ENCODE assay signal across 9 mouse cellular contexts in the genomic region with DNA sequence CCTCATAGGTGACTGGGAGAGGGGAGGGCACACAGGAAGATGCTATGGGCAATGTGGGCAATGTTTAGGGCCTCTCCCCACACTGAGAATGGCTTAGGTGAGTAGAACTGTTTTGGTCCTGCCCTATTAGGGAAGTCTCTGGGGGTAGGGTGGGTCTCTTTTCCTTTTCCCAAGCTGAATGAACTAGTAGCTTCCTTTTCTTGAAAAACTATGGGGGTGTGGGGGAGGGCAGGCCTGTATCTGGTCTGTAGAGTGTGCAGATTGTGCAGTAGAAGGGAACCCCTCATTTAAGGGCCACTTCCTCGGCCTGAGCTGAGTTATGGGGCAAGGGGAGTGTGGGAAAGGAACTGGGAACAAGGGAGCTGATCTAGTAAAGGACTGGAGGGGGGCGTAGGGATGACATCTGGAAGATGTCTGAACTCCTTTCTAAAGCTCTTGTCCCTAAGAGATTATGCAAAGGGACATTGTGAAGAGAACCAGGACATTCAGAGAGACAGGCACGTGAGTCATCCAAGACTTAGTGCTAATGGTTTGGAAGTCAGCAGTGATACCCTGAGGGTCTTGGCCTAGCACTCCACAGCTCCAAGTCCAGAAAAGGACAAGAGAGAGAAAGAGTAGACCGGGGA. TPM values are rescaled to one million over a fixed set of nuclear protein-coding genes. Genes with fewer than 3 reads are reported as not detected.
DNase-seq lines count a peak whose midpoint lies in the region; ATAC-seq and TF ChIP-seq lines count a peak whose summit lies in the region.
"Had no signal": no experiment of that assay in that cellular context is flagged by ENCODE, and none has a peak within 500 bp of the region (broad histone marks: within the 10 kb centered on the region; RNA-seq: fewer than 3 reads in every experiment).

No protein-coding gene starts in this region.

- no peaks in the 10 kb centered on the region for H3K36me3 ChIP-seq in midbrain, embryonic 12.5 days
- no peaks in the 10 kb centered on the region for H3K36me3 ChIP-seq in midbrain, embryonic 14.5 days (ENCODE audit: control insufficient read depth, insufficient read depth, low read length)
- 0 out of 2 replicates have a peak, but pooled peaks cover 2% of the 10 kb centered on the region for H3K36me3 ChIP-seq in intestine, postnatal 0 days (ENCODE audit: control insufficient read depth, insufficient read depth)
- peaks cover 1% of the 10 kb centered on the region; the same call in 1 of the 2 replicates for H3K36me3 ChIP-seq in small intestine, adult 2 months (ENCODE audit: control insufficient read depth, insufficient read depth, low read length)

- H3K27ac ChIP-seq in midbrain, embryonic 12.5 days (replicated peaks), result no peak overlapping the region
- no peak overlapping the region for H3K27ac ChIP-seq in midbrain, embryonic 14.5 days (replicated peaks; ENCODE audit: low read depth, low read length)
- H3K27ac ChIP-seq in intestine, postnatal 0 days (ENCODE audit: low read depth, low read length), result peak overlapping the region; percentile 42
- peak overlapping the region; percentile 88 for H3K27ac ChIP-seq in small intestine, adult 2 months (ENCODE audit: insufficient read depth, low read depth, low read length)
- no peak overlapping the region for H3K27ac ChIP-seq in cerebellum, adult 2 months (ENCODE audit: insufficient read depth, low read length)

- ATAC-seq in midbrain, embryonic 12.5 days (ENCODE audit: low FRiP score, low read depth), result no peak
- no peak for ATAC-seq in midbrain, embryonic 14.5 days (ENCODE audit: low FRiP score, low TSS enrichment)
- no peak for ATAC-seq in intestine, postnatal 0 days
- ATAC-seq in CD4-positive, CD25-positive, alpha-beta regulatory T cell, adult 4 months, result no peak

- H3K4me2 ChIP-seq in midbrain, embryonic 12.5 days (replicated peaks), result peak overlapping the region; percentile 9; the same call in 1 of the 2 replicates
- H3K4me2 ChIP-seq in midbrain, embryonic 14.5 days (ENCODE audit: low read length), result no peak overlapping the region
- H3K4me2 ChIP-seq in intestine, postnatal 0 days (replicated peaks; ENCODE audit: low read depth), result peak overlapping the region; percentile 87

- TF ChIP-seq CTCF in intestine, postnatal 0 days (IDR thresholded peaks at IDR 0.05; ENCODE audit: low read depth), result no peak
- no peak for TF ChIP-seq CTCF in small intestine, adult 2 months (IDR thresholded peaks at IDR 0.05; ENCODE audit: extremely low read depth, insufficient read length, insufficient replicate concordance, low read depth, low read length)
- no peak for TF ChIP-seq CTCF in cerebellum, adult 2 months (IDR thresholded peaks at IDR 0.05; ENCODE audit: borderline replicate concordance, insufficient read depth, low read depth, low read length)

- H3K27me3 ChIP-seq in midbrain, embryonic 12.5 days, result peaks cover 48% of the 10 kb centered on the region
- peaks cover 40% of the 10 kb centered on the region for H3K27me3 ChIP-seq in midbrain, embryonic 14.5 days (ENCODE audit: control insufficient read depth, insufficient read depth, low read length)
- no peaks in the 10 kb centered on the region for H3K27me3 ChIP-seq in intestine, postnatal 0 days (replicated peaks; ENCODE audit: control insufficient read depth, insufficient read depth, low read length)
- no peaks in the 10 kb centered on the region for H3K27me3 ChIP-seq in small intestine, adult 2 months (ENCODE audit: control insufficient read depth, insufficient read depth, low read length)
- H3K27me3 ChIP-seq in cerebellum, adult 2 months (ENCODE audit: control insufficient read depth, insufficient read depth, low read length), result no peaks in the 10 kb centered on the region

- no peak overlapping the region for H3K4me3 ChIP-seq in midbrain, embryonic 12.5 days
- no peak overlapping the region; the same call in 1 of the 2 replicates for H3K4me3 ChIP-seq in midbrain, embryonic 14.5 days (replicated peaks; ENCODE audit: low read depth, low read length)
- peak overlapping the region; percentile 78 for H3K4me3 ChIP-seq in intestine, postnatal 0 days (ENCODE audit: low read depth, low read length)
- peak overlapping the region; percentile 53 for H3K4me3 ChIP-seq in small intestine, adult 2 months (ENCODE audit: low read depth, low read length)
- H3K4me3 ChIP-seq in cerebellum, adult 2 months (replicated peaks; ENCODE audit: insufficient read depth, low read depth, low read length), result no peak overlapping the region

- no peak for DNase-seq in midbrain, embryonic 14.5 days
- DNase-seq in heart, adult 18-20 months, result peak; percentile 68 to 74
- no peak for DNase-seq in urinary bladder, postnatal 14 days (ENCODE audit: low spot score)
- no peak for DNase-seq in cerebellum, adult 2 months
- DNase-seq: right cerebral cortex, adult 18-20 months had no signal

- H3K9me3 ChIP-seq in midbrain, embryonic 12.5 days, result no peaks in the 10 kb centered on the region
- no peaks in the 10 kb centered on the region for H3K9me3 ChIP-seq in midbrain, embryonic 14.5 days (ENCODE audit: control insufficient read depth, low read length)
- no peaks in the 10 kb centered on the region for H3K9me3 ChIP-seq in intestine, postnatal 0 days (ENCODE audit: control insufficient read depth)

- 67% methylated on average over 4 of the region's 4 CpGs for WGBS in midbrain, embryonic 12.5 days
- 70% methylated on average over 4 of the region's 4 CpGs for WGBS in midbrain, embryonic 14.5 days
- 58% methylated on average over 4 of the region's 4 CpGs for WGBS in intestine, postnatal 0 days
- WGBS in small intestine, adult 2 months, result 74% methylated on average over 4 of the region's 4 CpGs
- 88% methylated on average over 4 of the region's 4 CpGs for WGBS in cerebellum, adult 2 months

- H3K4me1 ChIP-seq in midbrain, embryonic 12.5 days, result peaks cover 28% of the 10 kb centered on the region
- H3K4me1 ChIP-seq in midbrain, embryonic 14.5 days (ENCODE audit: control insufficient read depth, insufficient read depth, low read length), result peaks cover 18% of the 10 kb centered on the region; the same call in 1 of the 2 replicates
- H3K4me1 ChIP-seq in intestine, postnatal 0 days (replicated peaks; ENCODE audit: control insufficient read depth, insufficient read depth, low read length), result peaks cover 11% of the 10 kb centered on the region; the same call in 1 of the 2 replicates
- peaks cover 43% of the 10 kb centered on the region for H3K4me1 ChIP-seq in small intestine, adult 2 months (ENCODE audit: control insufficient read depth, insufficient read depth, insufficient read length, low read length)
- H3K4me1 ChIP-seq in cerebellum, adult 2 months (ENCODE audit: control insufficient read depth, insufficient read depth, low read length), result no peaks in the 10 kb centered on the region

- TF ChIP-seq POLR2A in small intestine, adult 2 months (IDR thresholded peaks at IDR 0.05; ENCODE audit: low read depth, low read length), result no peak
- no peak for TF ChIP-seq POLR2A in cerebellum, adult 2 months (IDR thresholded peaks at IDR 0.05; ENCODE audit: borderline replicate concordance, insufficient read depth, low read length)

- H3K9ac ChIP-seq in midbrain, embryonic 12.5 days (replicated peaks), result no peak overlapping the region
- no peak overlapping the region for H3K9ac ChIP-seq in midbrain, embryonic 14.5 days (replicated peaks; ENCODE audit: low read length)
- H3K9ac ChIP-seq in intestine, postnatal 0 days (ENCODE audit: low read depth, low read length), result peak overlapping the region; percentile 18; the same call in 1 of the 2 replicates

RNA-seq across cellular contexts. Expression of gene Ahnak, which starts 2.3 kb away (rescaled TPM):
- 7.6 and 12.2 TPM in 2 replicates for polyA plus RNA-seq in midbrain, embryonic 12.5 days (2016; fragmentation: Nextera tagmentation; extraction: Ambion mirVana)
- polyA plus RNA-seq in midbrain, embryonic 14.5 days (2014; fragmentation: Nextera tagmentation; extraction: Ambion mirVana), result 1.2 and 4.2 TPM in 2 replicates
- total RNA-seq in heart, adult 18-20 months (2021), result 100 to 1,000 TPM; 341 to 356 TPM
- 26.2 and 30.1 TPM in 2 replicates for polyA plus RNA-seq in intestine, postnatal 0 days (2015; fragmentation: Nextera tagmentation; extraction: Ambion mirVana)
- 5.1 and 14.7 TPM in 2 replicates for polyA plus RNA-seq in small intestine, adult 2 months (2012; rRNA removed)
- 5.3 and 5.8 TPM in 2 replicates for polyA plus RNA-seq in cerebellum, adult 2 months (2012; rRNA removed)
- 10 to 100 TPM; 45.2 to 48.9 TPM for polyA plus RNA-seq in CD4-positive, CD25-positive, alpha-beta regulatory T cell, adult 4 months (2017; shearing (Covaris generic))

RNA-seq across cellular contexts. Expression of gene Eef1g, which starts 24.5 kb away (rescaled TPM):
- polyA plus RNA-seq in midbrain, embryonic 12.5 days (2016; fragmentation: Nextera tagmentation; extraction: Ambion mirVana), result 338 and 351 TPM in 2 replicates
- 308 and 311 TPM in 2 replicates for polyA plus RNA-seq in midbrain, embryonic 14.5 days (2014; fragmentation: Nextera tagmentation; extraction: Ambion mirVana)
- 100 to 1,000 TPM; 239 to 257 TPM for total RNA-seq in heart, adult 18-20 months (2021)
- polyA plus RNA-seq in intestine, postnatal 0 days (2015; fragmentation: Nextera tagmentation; extraction: Ambion mirVana), result 164 and 168 TPM in 2 replicates
- polyA plus RNA-seq in small intestine, adult 2 months (2012; rRNA removed), result 90.2 and 129 TPM in 2 replicates
- 263 and 281 TPM in 2 replicates for polyA plus RNA-seq in cerebellum, adult 2 months (2012; rRNA removed)
- polyA plus RNA-seq in CD4-positive, CD25-positive, alpha-beta regulatory T cell, adult 4 months (2017; shearing (Covaris generic)), result 100 to 1,000 TPM; 667 to 787 TPM

RNA-seq across cellular contexts. Expression of gene Tut1, which starts 37.7 kb away (rescaled TPM):
- 34.0 and 34.2 TPM in 2 replicates for polyA plus RNA-seq in midbrain, embryonic 12.5 days (2016; fragmentation: Nextera tagmentation; extraction: Ambion mirVana)
- 20.0 and 25.0 TPM in 2 replicates for polyA plus RNA-seq in midbrain, embryonic 14.5 days (2014; fragmentation: Nextera tagmentation; extraction: Ambion mirVana)
- total RNA-seq in heart, adult 18-20 months (2021), result 1 to 10 TPM; 8.2 to 9.5 TPM
- 10.7 and 11.1 TPM in 2 replicates for polyA plus RNA-seq in intestine, postnatal 0 days (2015; fragmentation: Nextera tagmentation; extraction: Ambion mirVana)
- polyA plus RNA-seq in small intestine, adult 2 months (2012; rRNA removed), result 5.6 and 13.2 TPM in 2 replicates
- polyA plus RNA-seq in cerebellum, adult 2 months (2012; rRNA removed), result 20.5 and 20.8 TPM in 2 replicates
- polyA plus RNA-seq in CD4-positive, CD25-positive, alpha-beta regulatory T cell, adult 4 months (2017; shearing (Covaris generic)), result 10 to 100 TPM; 30.3 to 67.9 TPM

RNA-seq across cellular contexts. Expression of gene Mta2, which starts 49.7 kb away (rescaled TPM):
- 189 and 192 TPM in 2 replicates for polyA plus RNA-seq in midbrain, embryonic 12.5 days (2016; fragmentation: Nextera tagmentation; extraction: Ambion mirVana)
- 38.0 and 62.2 TPM in 2 replicates for polyA plus RNA-seq in midbrain, embryonic 14.5 days (2014; fragmentation: Nextera tagmentation; extraction: Ambion mirVana)
- 10 to 100 TPM; 28.8 to 30.1 TPM for total RNA-seq in heart, adult 18-20 months (2021)
- polyA plus RNA-seq in intestine, postnatal 0 days (2015; fragmentation: Nextera tagmentation; extraction: Ambion mirVana), result 53.1 and 54.1 TPM in 2 replicates
- 15.0 and 21.7 TPM in 2 replicates for polyA plus RNA-seq in small intestine, adult 2 months (2012; rRNA removed)
- polyA plus RNA-seq in cerebellum, adult 2 months (2012; rRNA removed), result 30.9 and 33.9 TPM in 2 replicates
- 100 to 1,000 TPM in 1 of 2 experiments, 10 to 100 TPM in 1; 81.7 to 126 TPM for polyA plus RNA-seq in CD4-positive, CD25-positive, alpha-beta regulatory T cell, adult 4 months (2017; shearing (Covaris generic))

Comparison
In these comparisons a context has a peak if more than half of its experiments do, and no peak if none do; other contexts are left out.
1. H3K27ac ChIP-seq: peak in intestine, postnatal 0 days (single experiment) and small intestine, adult 2 months (single experiment); none in midbrain, embryonic 12.5 days (single experiment), midbrain, embryonic 14.5 days (single experiment) and cerebellum, adult 2 months (single experiment).
2. H3K4me3 ChIP-seq: peak in intestine, postnatal 0 days (single experiment) and small intestine, adult 2 months (single experiment); none in midbrain, embryonic 12.5 days (single experiment), midbrain, embryonic 14.5 days (single experiment) and cerebellum, adult 2 months (single experiment).
3. DNase-seq: peak in heart, adult 18-20 months (2 of 2); none in midbrain, embryonic 14.5 days (single experiment), urinary bladder, postnatal 14 days (single experiment) and cerebellum, adult 2 months (0 of 2).